Mouse (Mus musculus): ENCODE measurements at regions not wholly inside any gene's neighbourhood (a gene's known extent, or its start where the extent isn't known, plus 50 kb on each side); places are given as distances from the start of the nearest gene placed in this dataset.

- H3K27me3 ChIP-seq (ENCODE audit: control insufficient read depth, insufficient read depth, low read length), result peaks cover 5% of the 10 kb centered on the region; the same call in 1 of the 2 replicates
- 47% methylated on average over 13 of the region's 13 CpGs for WGBS
- H3K36me3 ChIP-seq (ENCODE audit: control insufficient read depth, insufficient read depth, low read length), result no peaks in the 10 kb centered on the region
- no peak for DNase-seq (ENCODE audit: extremely low read depth, low read depth, low spot score)
- no peaks in the 10 kb centered on the region for H3K4me1 ChIP-seq (ENCODE audit: control insufficient read depth, insufficient read depth, low read length)
- no peak overlapping the region for H3K4me3 ChIP-seq (ENCODE audit: insufficient read depth, low read depth, low read length)
- no peak for TF ChIP-seq CTCF (IDR thresholded peaks at IDR 0.05; ENCODE audit: low read depth, low read length)
- no peak for TF ChIP-seq POLR2A (IDR thresholded peaks at IDR 0.05; ENCODE audit: extremely low read depth, insufficient read depth, low read length)
- H3K9ac ChIP-seq (ENCODE audit: low read depth, low read length), result no peak overlapping the region
- H3K27ac ChIP-seq (replicated peaks; ENCODE audit: insufficient read depth, low read depth, low read length), result no peak overlapping the region
- H3K79me2 ChIP-seq (ENCODE audit: control insufficient read depth, insufficient read depth, low read length), result no peaks in the 10 kb centered on the region
These were observed 53.0 kb downstream of the Hoxa1 start for GRCm38 (mm10) chr6:52105031-52105593.

- Histone ChIP-seq H3K4me3 (ENCODE audit: insufficient read depth, low read depth, low read length) (no peak overlapping the region), H3K27ac (replicated peaks; ENCODE audit: insufficient read depth, low read depth, low read length) (no peak overlapping the region), H3K27me3 (ENCODE audit: control insufficient read depth, insufficient read depth, low read length) (peaks cover 5% of the 10 kb centered on the region; the same call in 1 of the 2 replicates), H3K36me3 (ENCODE audit: control insufficient read depth, insufficient read depth, low read length) (no peaks in the 10 kb centered on the region), H3K79me2 (ENCODE audit: control insufficient read depth, insufficient read depth, low read length) (no peaks in the 10 kb centered on the region), H3K4me1 (ENCODE audit: control insufficient read depth, insufficient read depth, low read length) (no peaks in the 10 kb centered on the region), H3K9ac (ENCODE audit: low read depth, low read length) (no peak overlapping the region)
- 92% methylated on average over 11 of the region's 11 CpGs for WGBS
- TF ChIP-seq POLR2A (IDR thresholded peaks at IDR 0.05; ENCODE audit: extremely low read depth, insufficient read depth, low read length), result no peak
- DNase-seq (ENCODE audit: extremely low read depth, low read depth, low spot score), result no peak
These were observed 54.0 kb downstream of the Hoxa1 start for GRCm38 (mm10) chr6:52104141-52104540.

- TF ChIP-seq CTCF (IDR thresholded peaks at IDR 0.05; ENCODE audit: low read depth, low read length), result no peak
- no peak for TF ChIP-seq POLR2A (IDR thresholded peaks at IDR 0.05; ENCODE audit: extremely low read depth, insufficient read depth, low read length)
- Histone ChIP-seq H3K4me1 (ENCODE audit: control insufficient read depth, insufficient read depth, low read length) (no peaks in the 10 kb centered on the region), H3K4me3 (ENCODE audit: insufficient read depth, low read depth, low read length) (no peak overlapping the region), H3K79me2 (ENCODE audit: control insufficient read depth, insufficient read depth, low read length) (no peaks in the 10 kb centered on the region), H3K36me3 (ENCODE audit: control insufficient read depth, insufficient read depth, low read length) (no peaks in the 10 kb centered on the region), H3K9ac (ENCODE audit: low read depth, low read length) (no peak overlapping the region), H3K27me3 (ENCODE audit: control insufficient read depth, insufficient read depth, low read length) (peaks cover 5% of the 10 kb centered on the region; the same call in 1 of the 2 replicates), H3K27ac (replicated peaks; ENCODE audit: insufficient read depth, low read depth, low read length) (no peak overlapping the region)
- DNase-seq (ENCODE audit: extremely low read depth, low read depth, low spot score), result no peak
- 91% methylated on average over 7 of the region's 7 CpGs for WGBS
These were observed 54.5 kb downstream of the Hoxa1 start for GRCm38 (mm10) chr6:52103661-52104060.

GRCm38 (mm10) chr6:52102699-52103098, 55.4 kb downstream of the Hoxa1 start:
- H3K27me3 ChIP-seq (ENCODE audit: control insufficient read depth, insufficient read depth, low read length), result peaks cover 5% of the 10 kb centered on the region; the same call in 1 of the 2 replicates
- DNase-seq (ENCODE audit: extremely low read depth, low read depth, low spot score), result no peak
- H3K4me3 ChIP-seq (ENCODE audit: insufficient read depth, low read depth, low read length), result no peak overlapping the region
- WGBS, result 45% methylated on average over 8 of the region's 8 CpGs
- H3K36me3 ChIP-seq (ENCODE audit: control insufficient read depth, insufficient read depth, low read length), result no peaks in the 10 kb centered on the region
- TF ChIP-seq POLR2A (IDR thresholded peaks at IDR 0.05; ENCODE audit: extremely low read depth, insufficient read depth, low read length) (no peak), CTCF (IDR thresholded peaks at IDR 0.05; ENCODE audit: low read depth, low read length) (no peak)
- H3K9ac ChIP-seq (ENCODE audit: low read depth, low read length), result no peak overlapping the region
- no peaks in the 10 kb centered on the region for H3K4me1 ChIP-seq (ENCODE audit: control insufficient read depth, insufficient read depth, low read length)
- H3K79me2 ChIP-seq (ENCODE audit: control insufficient read depth, insufficient read depth, low read length), result no peaks in the 10 kb centered on the region
- H3K27ac ChIP-seq (replicated peaks; ENCODE audit: insufficient read depth, low read depth, low read length), result no peak overlapping the region

- Histone ChIP-seq H3K79me2 (ENCODE audit: control insufficient read depth, insufficient read depth, low read length) (no peaks in the 10 kb centered on the region), H3K9ac (ENCODE audit: low read depth, low read length) (no peak overlapping the region), H3K4me1 (ENCODE audit: control insufficient read depth, insufficient read depth, low read length) (no peaks in the 10 kb centered on the region), H3K27ac (replicated peaks; ENCODE audit: insufficient read depth, low read depth, low read length) (no peak overlapping the region), H3K36me3 (ENCODE audit: control insufficient read depth, insufficient read depth, low read length) (no peaks in the 10 kb centered on the region), H3K4me3 (ENCODE audit: insufficient read depth, low read depth, low read length) (no peak overlapping the region), H3K27me3 (ENCODE audit: control insufficient read depth, insufficient read depth, low read length) (peaks cover 5% of the 10 kb centered on the region; the same call in 1 of the 2 replicates)
- TF ChIP-seq CTCF (IDR thresholded peaks at IDR 0.05; ENCODE audit: low read depth, low read length), result no peak
- no peak for TF ChIP-seq POLR2A (IDR thresholded peaks at IDR 0.05; ENCODE audit: extremely low read depth, insufficient read depth, low read length)
- WGBS, result 29% methylated on average over 8 of the region's 8 CpGs
- no peak for DNase-seq (ENCODE audit: extremely low read depth, low read depth, low spot score)
These were observed 55.9 kb downstream of the Hoxa1 start for GRCm38 (mm10) chr6:52102179-52102578.

- no peak overlapping the region for H3K27ac ChIP-seq (replicated peaks; ENCODE audit: insufficient read depth, low read depth, low read length)
- no peak for DNase-seq (ENCODE audit: extremely low read depth, low read depth, low spot score)
- WGBS, result 40% methylated on average over 6 of the region's 6 CpGs
These were observed 56.9 kb downstream of the Hoxa1 start for GRCm38 (mm10) chr6:52101209-52101608.

More at GRCm38 (mm10) chr6:52101209-52101608, 56.9 kb downstream of the Hoxa1 start:
- Histone ChIP-seq H3K4me3 (ENCODE audit: insufficient read depth, low read depth, low read length) (no peak overlapping the region), H3K79me2 (ENCODE audit: control insufficient read depth, insufficient read depth, low read length) (no peaks in the 10 kb centered on the region), H3K27me3 (ENCODE audit: control insufficient read depth, insufficient read depth, low read length) (peaks cover 5% of the 10 kb centered on the region; the same call in 1 of the 2 replicates), H3K36me3 (ENCODE audit: control insufficient read depth, insufficient read depth, low read length) (no peaks in the 10 kb centered on the region), H3K4me1 (ENCODE audit: control insufficient read depth, insufficient read depth, low read length) (no peaks in the 10 kb centered on the region), H3K9ac (ENCODE audit: low read depth, low read length) (no peak overlapping the region)
- TF ChIP-seq CTCF (IDR thresholded peaks at IDR 0.05; ENCODE audit: low read depth, low read length) (no peak), POLR2A (IDR thresholded peaks at IDR 0.05; ENCODE audit: extremely low read depth, insufficient read depth, low read length) (no peak)

Measured in liver, adult 2 months (tissue).